Mouse (Mus musculus) kidney, postnatal 10 days (tissue): Measurements from ENCODE around the gene Frmd4a.
"Not testable (repeated sequence)": the region's sequence is repeated elsewhere in the genome, so short reads cannot be mapped to it uniquely, and the experiment has no call there.

ENCODE experiments used
- DNase-seq: peaks from one replicate; pipeline ENCODE4 v3.0.0; 2021; ENCODE audit warnings: mixed read lengths

Frmd4a gene

DNA sequence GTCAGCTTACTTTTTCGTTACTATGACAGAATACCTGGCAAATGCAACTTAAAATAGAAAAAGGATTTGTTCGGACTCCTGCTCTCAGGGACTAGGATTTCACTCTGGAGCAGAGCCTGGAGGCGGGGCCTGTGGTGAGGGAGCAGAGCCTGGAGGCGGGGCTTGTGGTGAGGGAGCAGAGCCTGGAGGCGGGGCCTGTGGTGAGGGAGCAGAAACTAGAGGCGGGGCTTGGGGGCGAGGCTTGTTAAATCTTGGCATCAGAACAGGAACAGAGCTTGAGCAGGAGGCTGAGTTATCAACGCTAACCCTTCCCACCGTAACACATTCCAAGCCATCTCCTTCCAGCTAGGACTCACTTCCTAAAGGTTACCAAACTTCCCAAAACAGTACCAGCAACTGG is 575.9 kb downstream of the Frmd4a start:
- peak; percentile 74 for DNase-seq

DNA sequence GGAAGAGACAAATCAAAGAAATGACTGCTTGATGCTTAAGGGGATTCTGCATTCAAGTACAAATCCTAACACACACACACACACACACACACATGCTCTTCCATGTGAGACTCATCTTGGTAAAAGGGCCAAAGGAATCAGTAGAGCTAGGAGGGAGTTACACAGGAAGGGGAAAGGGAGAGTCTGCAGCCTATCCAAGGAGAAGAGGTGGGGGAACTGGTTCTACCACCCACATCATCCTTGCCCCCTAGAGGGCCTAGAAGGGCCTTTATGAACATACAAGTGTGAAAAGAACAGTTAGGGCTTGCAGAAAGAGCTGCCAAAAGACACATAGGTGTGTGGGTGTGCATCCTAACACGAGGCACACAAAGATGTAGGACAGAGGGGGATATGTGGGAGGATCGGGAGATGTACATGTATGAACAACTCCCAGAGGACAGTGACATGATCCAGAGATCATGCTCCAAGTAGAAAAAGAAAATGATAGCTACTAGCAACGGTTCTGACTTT is 576.4 kb downstream of the Frmd4a start:
- DNase-seq = no peak

DNA sequence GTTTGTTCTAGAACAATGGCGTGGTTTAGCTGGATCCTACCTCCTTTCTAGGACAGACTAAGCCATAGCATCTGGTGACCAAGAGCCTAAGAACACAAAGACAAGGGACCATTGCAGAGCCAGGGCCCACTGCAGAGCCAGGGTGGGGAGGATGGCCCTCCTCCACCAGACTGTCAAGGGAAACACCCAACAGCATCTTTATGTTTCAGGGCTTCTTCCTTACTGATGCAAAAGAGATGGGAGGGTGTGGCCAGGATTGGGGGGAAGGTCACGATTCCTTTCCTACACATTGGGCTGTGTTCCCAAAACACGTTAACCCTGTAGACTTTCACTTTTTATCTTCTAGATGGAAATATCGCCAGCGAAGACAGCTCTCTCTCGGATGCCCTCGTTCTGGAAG is 579.5 kb downstream of the Frmd4a start:
- no peak for DNase-seq

GRCm38 (mm10) chr2:4601034-4601890 is 583.7 kb downstream of the Frmd4a start:
- DNase-seq = peak; percentile 84

- DNase-seq = peak; percentile 40
These were observed 585.9 kb downstream of the Frmd4a start for GRCm38 (mm10) chr2:4603361-4603945.

- no peak for DNase-seq
These were observed 589.0 kb downstream of the Frmd4a start for GRCm38 (mm10) chr2:4606559-4606958.

- no peak for DNase-seq
These were observed 590.7 kb downstream of the Frmd4a start for GRCm38 (mm10) chr2:4608253-4608652.

GRCm38 (mm10) chr2:4609433-4609832 is 591.9 kb downstream of the Frmd4a start:
- DNase-seq = no peak

- no peak for DNase-seq
These were observed 593.8 kb downstream of the Frmd4a start for GRCm38 (mm10) chr2:4611295-4611694.

DNA sequence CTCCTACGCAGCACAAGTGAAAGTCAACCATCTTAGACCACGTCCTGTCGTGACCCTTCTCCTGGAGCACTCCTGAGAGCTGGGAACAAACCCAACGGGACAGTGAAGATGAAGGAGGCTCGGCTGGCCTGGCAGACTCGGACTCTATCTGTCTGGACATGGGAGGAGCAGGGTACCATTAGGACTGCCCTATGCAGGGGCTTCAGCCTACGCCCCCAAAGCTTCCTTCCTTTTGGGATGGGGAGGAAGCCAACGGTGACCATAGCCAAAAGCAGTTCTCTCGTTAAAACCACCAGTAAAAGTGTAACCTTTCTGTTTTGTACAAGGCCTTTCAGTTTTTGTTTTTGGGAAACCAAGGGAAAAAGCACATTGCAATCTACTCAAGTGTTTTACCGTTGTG is 594.2 kb downstream of the Frmd4a start:
- DNase-seq = no peak

DNA sequence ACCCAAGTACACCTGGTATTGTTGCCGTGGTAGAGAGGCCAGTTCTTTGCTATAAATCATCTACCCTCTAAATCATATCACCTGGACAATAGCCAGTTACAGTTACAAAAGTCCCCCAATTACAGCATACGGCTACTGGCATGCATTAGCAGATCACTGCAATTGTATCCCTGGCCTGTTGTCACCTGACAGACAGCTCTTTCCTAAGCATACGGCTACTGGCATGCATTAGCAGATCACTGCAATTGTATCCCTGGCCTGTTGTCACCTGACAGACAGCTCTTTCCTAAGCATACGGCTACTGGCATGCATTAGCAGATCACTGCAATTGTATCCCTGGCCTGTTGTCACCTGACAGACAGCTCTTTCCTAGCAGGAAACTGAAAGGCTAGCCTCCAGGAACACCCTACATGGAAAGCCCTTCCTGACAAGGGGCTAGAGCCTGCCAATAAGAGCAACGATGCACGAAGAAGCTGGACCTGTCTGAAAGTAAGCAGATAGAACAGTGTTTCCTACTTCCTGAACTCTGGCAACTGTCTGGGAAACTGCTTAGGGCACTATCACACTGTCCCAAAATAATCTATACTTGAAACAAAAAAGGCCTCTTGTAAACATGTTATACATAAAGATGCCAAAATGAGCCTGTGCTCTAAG is 596.9 kb downstream of the Frmd4a start:
- DNase-seq = peak; percentile 34

- no peak for DNase-seq
These were observed 597.6 kb downstream of the Frmd4a start for GRCm38 (mm10) chr2:4615014-4615546.

- DNase-seq = no peak
These were observed 599.5 kb downstream of the Frmd4a start for GRCm38 (mm10) chr2:4616995-4617394.

DNA sequence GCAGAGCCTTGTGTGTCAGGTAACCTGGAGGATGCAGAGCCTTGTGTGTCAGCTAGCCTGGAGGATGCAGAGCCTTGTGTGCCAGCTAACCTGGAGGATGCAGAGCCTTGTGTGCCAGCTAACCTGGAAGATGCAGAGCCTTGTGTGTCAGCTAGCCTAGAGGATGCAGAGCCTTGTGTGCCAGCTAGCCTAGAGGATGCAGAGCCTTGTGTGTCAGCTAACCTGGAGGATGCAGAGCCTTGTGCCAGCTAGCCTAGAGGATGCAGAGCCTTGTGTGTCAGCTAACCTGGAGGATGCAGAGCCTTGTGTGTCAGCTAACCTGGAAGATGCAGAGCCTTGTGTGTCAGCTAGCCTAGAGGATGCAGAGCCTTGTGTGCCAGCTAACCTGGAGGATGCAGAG is 601.6 kb downstream of the Frmd4a start:
- DNase-seq = not testable (repeated sequence)

- DNase-seq = no peak
These were observed 602.5 kb downstream of the Frmd4a start for GRCm38 (mm10) chr2:4619893-4620593.

GRCm38 (mm10) chr2:4620640-4621401 is 603.3 kb downstream of the Frmd4a start:
- no peak for DNase-seq

DNA sequence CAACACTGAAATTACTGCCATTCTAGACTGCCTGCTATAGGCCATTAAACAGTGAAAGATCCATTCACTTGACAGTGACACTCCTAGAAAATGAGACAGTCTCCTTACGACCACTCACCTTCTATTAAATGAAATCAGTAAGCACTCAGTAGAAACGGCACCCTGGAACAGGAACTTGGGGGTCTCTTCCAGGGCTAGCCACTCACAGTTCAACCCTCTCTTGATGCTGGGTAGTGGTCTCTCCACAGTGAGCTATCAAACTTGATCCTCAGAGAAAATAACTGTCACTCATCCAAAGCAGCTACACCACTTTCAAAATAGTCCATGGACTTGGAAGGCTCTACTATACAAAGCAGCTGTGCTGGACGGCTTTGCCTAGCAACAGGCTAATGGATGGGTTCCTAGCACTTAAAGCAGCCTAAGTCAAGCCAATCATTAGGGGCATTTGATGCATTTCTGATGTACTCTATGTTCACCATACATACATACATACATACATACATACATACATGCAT is 604.0 kb downstream of the Frmd4a start:
- no peak for DNase-seq

- DNase-seq = no peak
These were observed 609.4 kb downstream of the Frmd4a start for GRCm38 (mm10) chr2:4626911-4627310.

DNA sequence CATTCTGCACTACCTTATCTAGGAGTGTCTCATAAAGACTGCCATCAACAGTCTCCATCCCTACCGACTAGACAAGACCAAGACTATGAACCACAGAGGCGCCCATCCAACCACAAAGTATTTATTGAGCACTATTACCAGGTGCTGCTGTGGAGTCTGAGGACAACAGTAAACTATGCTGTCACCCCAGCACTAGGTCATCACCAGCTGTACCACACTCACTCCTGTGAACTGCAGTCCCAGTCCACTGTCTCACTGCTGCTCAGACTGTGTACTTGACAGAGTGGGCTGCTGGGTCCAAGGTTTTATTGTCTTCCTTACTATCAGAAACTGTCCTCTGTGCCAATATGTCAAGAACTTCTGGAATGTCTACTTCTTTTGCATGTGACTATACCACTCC is 611.4 kb downstream of the Frmd4a start:
- no peak for DNase-seq

DNA sequence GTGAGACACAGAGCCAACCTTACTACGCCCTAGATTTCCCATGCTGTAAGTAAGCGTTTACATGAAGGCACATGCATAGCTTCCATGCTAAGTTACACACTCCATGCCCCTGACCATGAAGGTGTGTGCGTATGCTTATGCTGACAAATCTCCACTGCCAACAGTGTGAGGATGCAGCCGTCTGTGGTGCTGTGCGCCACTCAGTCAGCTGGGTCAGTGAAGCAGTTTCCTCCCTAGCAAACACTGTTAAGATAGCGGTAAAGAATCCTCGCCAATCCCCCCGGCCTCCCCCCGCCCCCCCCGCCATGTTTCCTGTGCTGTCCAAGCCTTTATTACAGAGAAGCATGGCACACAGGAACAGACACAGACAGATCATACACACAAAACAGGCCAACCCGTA is 612.0 kb downstream of the Frmd4a start:
- no peak for DNase-seq

GRCm38 (mm10) chr2:4630197-4630835 is 612.8 kb downstream of the Frmd4a start:
- DNase-seq = no peak
